Mouse (Mus musculus) neural tube, embryonic 14.5 days (tissue): ENCODE data around the gene Ppp1r1b. TPM values are rescaled to one million over a fixed set of nuclear protein-coding genes. Genes with fewer than 3 reads are reported as not detected.

ENCODE experiments used
- ATAC-seq: fragments of 200-750 bp; cut with Nextera tagmentation; 2 replicates; pipeline ENCODE4 v1.8.0; 2017; ENCODE audit warnings: low read depth, mild to moderate bottlenecking, moderate TSS enrichment, moderate library complexity
- H3K27ac ChIP-seq: fragments of 300-500 bp; sonication (generic); 2 replicates; pipeline ENCODE4 v1.5.1; 2014; ENCODE audit warnings: low read depth, mild to moderate bottlenecking, control low read depth, low read length, moderate library complexity, mixed read lengths
- H3K27me3 ChIP-seq: fragments of 300-500 bp; sonication (generic); 2 replicates; pipeline ENCODE4 v1.6.1; 2014; ENCODE audit warnings: low read length; ENCODE audit not compliant: control insufficient read depth, insufficient read depth
- H3K36me3 ChIP-seq: fragments of 300-500 bp; sonication (generic); 2 replicates; pipeline ENCODE4 v1.6.1; 2014; ENCODE audit warnings: low read length, mixed read lengths; ENCODE audit not compliant: control insufficient read depth, insufficient read depth
- H3K4me1 ChIP-seq: fragments of 300-500 bp; sonication (generic); 2 replicates; pipeline ENCODE4 v1.6.1; 2014; ENCODE audit warnings: low read length; ENCODE audit not compliant: control insufficient read depth, insufficient read depth
- H3K4me2 ChIP-seq: fragments of 300-500 bp; sonication (generic); 2 replicates; pipeline ENCODE4 v1.6.1; 2014; ENCODE audit warnings: mild to moderate bottlenecking, low read depth, low read length, control low read depth
- H3K4me3 ChIP-seq: fragments of 300-500 bp; sonication (generic); 2 replicates; pipeline ENCODE4 v1.5.1; 2014; ENCODE audit warnings: low read depth, low read length, control low read depth, mixed read lengths
- H3K9ac ChIP-seq: fragments of 300-500 bp; sonication (generic); replicated peaks from 2 replicates; pipeline ENCODE4 v1.6.1; 2014; ENCODE audit warnings: low read depth, mild to moderate bottlenecking, control low read depth, low read length, mixed read lengths
- H3K9me3 ChIP-seq: fragments of 300-500 bp; sonication (generic); 2 replicates; pipeline ENCODE4 v1.6.1; 2016; ENCODE audit warnings: low read length; ENCODE audit not compliant: control insufficient read depth
- WGBS: fragments of 180-500 bp; shearing (Covaris S2); extraction: QIAGEN DNeasy Blood & Tissue Kit; methylation state at CpG from one replicate; pipeline ENCODE4 v1.1.7; 2014; 5-methylcytosine and 5-hydroxymethylcytosine counted together
- polyA plus RNA-seq: library from polyadenylated mRNA; unstranded; fragments of >200 nt; fragmentation: Nextera tagmentation; extraction: Ambion mirVana; gene quantifications from 2 replicates; pipeline ENCODE4 v1.2.1, GENCODE M21; 2014

The Ppp1r1b gene
- polyA plus RNA-seq, 1 experiment from 2014 or later: 2.4 TPM

DNA sequence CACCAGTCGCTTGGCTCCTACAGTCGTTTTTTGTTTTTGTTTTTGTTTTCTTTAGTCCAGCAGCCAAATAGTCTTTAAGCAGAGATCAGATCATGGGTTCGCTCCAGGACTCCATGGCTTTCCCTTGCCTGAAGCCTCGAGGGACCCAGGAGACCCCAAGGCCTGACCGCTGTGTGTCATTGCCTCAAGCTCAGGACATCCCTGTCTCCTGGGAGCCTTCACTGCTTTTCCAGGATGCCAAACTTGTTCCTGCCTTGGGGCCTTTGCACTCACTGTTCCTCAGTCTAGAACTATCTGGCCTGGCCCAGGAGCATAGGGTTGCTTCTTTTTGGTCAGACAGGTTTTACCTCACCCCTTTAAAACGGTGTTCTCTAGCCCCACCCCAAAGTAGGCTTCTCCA is 58.4 kb downstream of the Ppp1r1b start:
- Histone ChIP-seq H3K27ac (no peak overlapping the region), H3K9me3 (no peaks in the 10 kb centered on the region), H3K4me3 (no peak overlapping the region), H3K9ac (no peak overlapping the region), H3K36me3 (no peaks in the 10 kb centered on the region), H3K4me2 (no peak overlapping the region), H3K4me1 (no peaks in the 10 kb centered on the region), H3K27me3 (peaks cover 3% of the 10 kb centered on the region; the same call in 1 of the 2 replicates)
- no peak for ATAC-seq
- WGBS: 79% methylated on average over 6 of the region's 6 CpGs

Other genes starting within 250 kb of the Ppp1r1b start
- gene Fbxl20, start 198.0 kb upstream of the Ppp1r1b start, polyA plus RNA-seq: 21.1 and 26.2 TPM in 2 replicates
- gene Med1, start 155.1 kb upstream of the Ppp1r1b start, polyA plus RNA-seq: 56.7 and 61.1 TPM in 2 replicates
- gene Cdk12, start 145.3 kb upstream of the Ppp1r1b start, polyA plus RNA-seq: 11.3 TPM in 2 replicates
- 25.3 and 25.5 TPM in 2 replicates for gene Neurod2, start 18.8 kb upstream of the Ppp1r1b start, polyA plus RNA-seq
- gene Stard3, start 10.0 kb downstream of the Ppp1r1b start, polyA plus RNA-seq: 28.0 and 35.6 TPM in 2 replicates
- 0.29 and 0.39 TPM in 2 replicates for gene Tcap, start 35.4 kb downstream of the Ppp1r1b start, polyA plus RNA-seq
- gene Pnmt, start 38.0 kb downstream of the Ppp1r1b start, polyA plus RNA-seq: 1.8 and 2.6 TPM in 2 replicates
- 5.8 and 6.2 TPM in 2 replicates for gene Pgap3, start 52.1 kb downstream of the Ppp1r1b start, polyA plus RNA-seq
- gene Erbb2, start 64.1 kb downstream of the Ppp1r1b start, polyA plus RNA-seq: 5.9 and 9.1 TPM in 2 replicates
- 234 and 247 TPM in 2 replicates for gene Mien1, start 90.6 kb downstream of the Ppp1r1b start, polyA plus RNA-seq
- 0.86 and 0.97 TPM in 2 replicates for gene Grb7, start 98.0 kb downstream of the Ppp1r1b start, polyA plus RNA-seq
- gene Ikzf3, start 197.6 kb downstream of the Ppp1r1b start, polyA plus RNA-seq: 0.20 and 0.22 TPM in 2 replicates
- gene Zpbp2, start 202.7 kb downstream of the Ppp1r1b start, polyA plus RNA-seq: not detected in 2 replicates
- gene Ormdl3, start 239.0 kb downstream of the Ppp1r1b start, polyA plus RNA-seq: 14.5 and 16.2 TPM in 2 replicates
- gene Lrrc3c, start 249.9 kb downstream of the Ppp1r1b start, polyA plus RNA-seq: not detected in 2 replicates